Mouse (Mus musculus): ENCODE results near the gene Ccdc107. TPM values are rescaled to one million over a fixed set of nuclear protein-coding genes. Genes with fewer than 3 reads are reported as not detected.
"Not testable (repeated sequence)": the region's sequence is repeated elsewhere in the genome, so short reads cannot be mapped to it uniquely, and the experiment has no call there.

The Ccdc107 gene
- total RNA-seq, 2 experiments from 2014 or later: 31.1 to 32.5 TPM

DNA sequence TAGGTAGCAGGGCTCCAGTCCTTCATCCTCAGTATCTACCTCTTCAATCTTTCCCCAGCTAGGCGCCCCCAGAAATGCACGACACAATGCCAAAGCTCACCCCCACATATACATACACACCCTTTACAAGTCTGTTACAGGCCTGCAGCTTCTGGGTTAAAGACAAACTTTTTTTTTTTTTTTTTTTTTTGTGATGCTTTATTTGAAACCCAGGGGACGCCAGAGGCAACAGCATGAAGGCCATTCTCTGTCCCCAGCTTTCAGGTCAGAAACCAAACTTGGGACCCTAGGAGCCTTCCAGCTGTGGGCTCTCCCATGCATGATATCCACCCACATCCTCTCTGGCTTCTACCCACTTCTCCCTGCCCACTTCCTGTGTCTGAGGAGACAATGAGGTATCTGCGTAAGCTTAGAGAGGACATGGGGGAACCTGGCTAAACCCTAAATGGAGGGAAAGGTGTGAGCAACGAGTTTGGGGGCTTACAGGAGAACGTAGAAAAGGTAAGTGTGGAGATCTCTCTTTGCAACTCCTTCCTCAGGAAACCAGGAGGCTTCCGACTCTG, 10.7 kb upstream of the Ccdc107 start:
- intact Hi-C loops (cut with DNase I): no loop called here
- no peak for DNase-seq (ENCODE audit: extremely low spot score in 1 of 2, low spot score in 2 of 2)

DNA sequence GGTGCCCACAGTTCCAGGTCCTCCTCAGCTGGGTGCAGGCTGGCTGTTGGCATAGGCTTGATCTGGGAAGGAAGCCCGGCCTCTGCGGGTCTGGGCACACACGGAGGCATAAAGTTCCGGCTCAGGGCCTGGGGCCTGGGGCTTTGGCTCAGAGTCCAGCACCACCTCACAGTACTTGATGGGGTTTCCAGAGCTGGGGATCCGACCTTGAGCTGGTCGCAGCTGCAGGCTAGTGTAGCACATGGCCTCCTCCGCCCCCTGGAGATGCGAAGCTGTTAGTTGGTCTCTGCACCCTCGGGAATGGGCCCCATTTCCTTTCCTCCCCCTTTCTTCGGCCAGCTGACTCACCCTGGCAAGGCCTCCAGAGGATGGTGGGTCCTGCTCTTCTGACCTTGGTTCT, 10.1 kb upstream of the Ccdc107 start:
- intact Hi-C loops (cut with DNase I): no loop called here
- no peak for DNase-seq (ENCODE audit: extremely low spot score in 1 of 2, low spot score in 2 of 2)

DNA sequence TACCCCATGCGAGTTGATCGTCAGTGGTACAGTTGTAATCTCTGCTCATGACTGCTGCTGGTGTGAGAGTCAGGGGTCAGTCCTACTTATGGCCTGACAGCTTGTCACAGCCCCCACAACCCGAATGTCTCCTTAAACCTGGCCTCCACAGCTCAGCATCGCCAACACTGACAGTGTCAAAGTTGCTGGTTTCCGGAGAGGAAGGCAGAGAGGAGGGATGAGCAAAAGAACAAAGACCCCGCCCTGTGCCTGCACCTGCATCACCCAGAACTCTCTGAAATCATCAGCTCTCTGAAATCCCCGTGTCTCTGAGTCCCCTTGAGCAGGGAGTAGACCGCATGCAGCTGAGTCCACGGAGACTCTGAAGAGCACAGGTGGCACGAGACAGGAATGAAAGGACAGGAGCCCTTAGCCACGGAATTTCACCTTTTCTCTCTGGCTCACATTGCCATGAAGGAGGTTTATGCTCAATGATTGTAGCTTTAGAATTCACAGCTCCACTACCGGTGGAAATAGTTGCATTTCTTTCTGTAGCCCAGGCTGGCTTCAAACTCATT, 9.1 kb upstream of the Ccdc107 start, which contains the start of gene Sit1:
Sit1 (minus strand) TSS at position 200 of the 557 bp plus-strand sequence.
- intact Hi-C loops (cut with DNase I): no loop called here
- no peak for DNase-seq (ENCODE audit: extremely low spot score in 1 of 2, low spot score in 2 of 2)

DNA sequence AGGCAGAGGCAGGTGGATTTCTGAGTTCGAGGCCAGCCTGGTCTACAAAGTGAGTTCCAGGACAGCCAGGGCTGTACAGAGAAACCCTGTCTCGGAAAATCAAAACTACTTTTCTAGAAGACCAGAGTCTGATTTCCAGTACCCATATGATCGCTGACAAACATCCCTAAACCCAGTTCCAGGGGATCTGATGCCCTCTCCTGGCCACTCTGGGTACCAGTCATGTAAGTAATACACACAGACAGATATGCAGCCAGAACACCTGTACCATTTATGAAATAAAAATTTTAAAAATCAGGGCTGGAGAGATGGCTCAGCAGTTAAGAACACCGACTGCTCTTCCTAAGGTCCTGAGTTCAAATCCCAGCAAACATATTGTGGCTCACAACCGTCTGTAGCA, 7.0 kb upstream of the Ccdc107 start:
- intact Hi-C loops (cut with DNase I): not testable (repeated sequence)

DNA sequence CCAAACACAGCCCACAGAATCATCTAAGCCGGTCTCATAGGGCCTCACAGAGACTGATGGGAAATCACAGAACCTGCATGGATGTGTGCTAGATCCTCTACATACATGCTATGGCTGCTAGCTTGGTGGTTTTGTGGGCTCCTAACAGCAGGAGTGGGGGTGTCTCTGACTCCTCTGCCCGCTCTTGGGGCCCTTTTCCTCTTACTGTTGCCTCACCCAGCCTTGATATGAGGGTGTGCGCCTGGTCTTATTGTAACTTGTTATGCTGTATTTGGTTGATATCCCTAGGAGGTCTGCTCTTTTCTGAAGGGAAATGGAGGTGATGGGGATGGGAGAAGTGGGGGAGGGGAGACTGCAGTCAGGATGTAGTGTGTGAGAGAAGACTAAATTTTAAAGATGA, 3.1 kb upstream of the Ccdc107 start:
- no peak for DNase-seq (ENCODE audit: extremely low spot score in 1 of 2, low spot score in 2 of 2)
- intact Hi-C loops (cut with DNase I): loop anchor here (1.0 to 5.0 kb wide), 3 partner anchors 38 to 69 kb away; no protein-coding TSS in a partner anchor

More for the DNA sequence above, 7.0 kb upstream of the Ccdc107 start:
- DNase-seq (ENCODE audit: extremely low spot score in 1 of 2, low spot score in 2 of 2): not testable (repeated sequence)

DNA sequence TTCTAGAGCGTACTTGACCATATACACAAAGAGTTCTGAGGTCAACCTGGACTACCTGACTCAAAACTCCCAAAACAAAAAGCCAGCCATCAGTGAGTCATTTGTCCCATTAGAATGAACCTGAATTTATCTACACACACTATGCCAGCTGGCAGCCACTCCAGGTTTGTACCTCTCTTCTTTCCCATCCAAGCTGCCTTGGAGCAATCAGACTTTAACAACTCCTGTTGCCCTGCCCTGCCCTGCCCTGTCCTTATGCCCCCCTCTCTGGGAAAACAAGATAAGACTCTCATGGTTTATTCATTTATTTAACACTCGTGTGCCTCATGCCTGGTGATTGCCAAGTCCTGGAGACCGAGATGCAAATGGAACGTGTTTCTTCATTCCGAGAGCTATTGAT, 1.9 kb upstream of the Ccdc107 start:
- intact Hi-C loops (cut with DNase I): loop anchor here (5.0 kb wide), 2 partner anchors 36 to 66 kb away; no protein-coding TSS in a partner anchor
- DNase-seq (ENCODE audit: extremely low spot score in 1 of 2, low spot score in 2 of 2): no peak

DNA sequence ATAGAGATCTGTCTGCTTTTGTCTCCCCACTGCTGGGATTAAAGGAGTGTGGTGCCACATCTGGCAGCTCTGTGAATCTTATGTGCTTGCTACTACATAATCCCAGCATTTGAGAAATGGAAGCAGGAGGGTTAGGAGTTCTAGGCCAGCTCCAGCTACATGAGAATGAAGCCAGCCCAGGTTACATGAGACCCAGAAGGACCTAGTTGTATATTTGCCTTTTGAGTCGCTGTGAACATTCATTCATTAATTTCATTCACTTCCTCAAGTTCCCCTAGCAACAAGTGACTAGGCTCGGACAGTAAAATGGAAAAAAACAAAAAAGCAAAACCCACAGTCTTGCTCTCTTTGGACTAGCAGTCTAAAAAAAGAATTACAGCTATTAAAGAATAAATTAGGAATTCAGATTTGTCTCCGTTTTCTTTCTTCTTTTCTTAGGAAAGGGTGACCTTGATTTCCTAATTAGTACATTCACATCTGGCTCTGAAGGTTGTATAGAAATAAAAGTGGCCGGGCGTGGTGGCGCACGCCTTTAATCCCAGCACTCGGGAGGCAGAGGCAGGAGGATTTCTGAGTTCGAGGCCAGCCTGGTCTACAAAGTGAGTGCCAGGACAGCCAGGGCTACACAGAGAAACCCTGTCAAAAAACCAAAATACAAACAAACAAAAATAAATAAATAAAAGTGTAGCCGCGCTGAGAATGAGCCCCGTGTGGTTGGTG, 439 bp upstream of the Ccdc107 start:
- no peak for DNase-seq (ENCODE audit: extremely low spot score in 1 of 2, low spot score in 2 of 2)
- intact Hi-C loops (cut with DNase I): loop anchor here (5.0 kb wide), 2 partner anchors 35 to 65 kb away; no protein-coding TSS in a partner anchor

DNA sequence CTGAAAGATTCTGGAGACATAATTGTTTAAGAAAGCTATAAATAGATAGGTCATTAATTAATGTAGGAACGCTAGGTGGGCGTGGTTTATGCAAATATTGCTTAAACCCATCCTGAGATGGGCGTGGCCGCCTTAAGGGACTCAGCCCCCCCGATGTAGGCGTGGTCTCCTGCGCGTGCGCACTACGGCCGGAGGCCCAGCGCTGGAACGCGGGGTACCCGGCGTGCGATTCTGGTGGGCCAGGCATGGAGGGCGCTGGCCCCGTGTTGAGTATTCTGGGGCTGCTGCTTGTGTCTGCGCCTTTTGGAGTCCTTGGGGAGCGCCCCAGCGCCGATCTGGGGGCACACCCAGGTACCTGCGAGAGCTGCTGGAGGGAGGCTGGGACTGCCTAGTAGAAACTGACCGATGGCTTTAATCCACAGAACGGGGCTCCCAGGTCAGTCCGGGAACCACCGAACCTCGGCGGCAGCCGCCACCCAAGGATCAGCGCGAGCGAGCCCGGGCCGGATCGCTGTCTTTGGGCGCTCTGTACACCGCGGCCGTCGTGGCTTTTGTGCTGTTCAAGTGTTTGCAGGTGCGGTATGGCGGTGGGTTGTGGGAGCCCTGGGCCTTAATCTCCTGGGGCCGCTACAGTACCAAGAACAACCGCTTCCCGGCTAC, 616 bp downstream of the Ccdc107 start:
- peak; percentile 95 to 96 for DNase-seq (ENCODE audit: extremely low spot score in 1 of 2, low spot score in 2 of 2)
- intact Hi-C loops (cut with DNase I): loop anchor here (5.0 kb wide), 2 partner anchors 34 to 64 kb away; no protein-coding TSS in a partner anchor

DNA sequence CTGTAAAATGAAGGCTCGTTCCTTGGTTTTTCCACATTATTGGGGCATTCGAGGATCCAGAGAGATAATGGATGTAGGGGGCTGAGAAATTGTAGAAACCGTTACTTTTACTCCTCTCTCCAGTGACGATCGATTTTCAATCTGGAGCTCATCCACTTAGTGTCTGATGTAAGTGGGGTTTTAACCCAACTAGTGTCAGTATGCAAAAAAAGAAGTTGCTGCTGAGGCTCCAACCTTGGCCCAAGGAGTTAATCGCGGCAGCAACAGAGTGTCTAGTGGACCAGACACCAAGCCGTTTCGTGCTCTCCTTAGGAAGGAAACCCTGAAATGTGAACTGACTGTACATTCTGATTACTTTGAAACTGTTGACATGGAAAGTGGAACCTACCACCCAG, 1.1 kb downstream of the Ccdc107 start:
- intact Hi-C loops (cut with DNase I): loop anchor here (5.0 kb wide), 2 partner anchors 33 to 63 kb away; no protein-coding TSS in a partner anchor
- no peak for DNase-seq (ENCODE audit: extremely low spot score in 1 of 2, low spot score in 2 of 2)

DNA sequence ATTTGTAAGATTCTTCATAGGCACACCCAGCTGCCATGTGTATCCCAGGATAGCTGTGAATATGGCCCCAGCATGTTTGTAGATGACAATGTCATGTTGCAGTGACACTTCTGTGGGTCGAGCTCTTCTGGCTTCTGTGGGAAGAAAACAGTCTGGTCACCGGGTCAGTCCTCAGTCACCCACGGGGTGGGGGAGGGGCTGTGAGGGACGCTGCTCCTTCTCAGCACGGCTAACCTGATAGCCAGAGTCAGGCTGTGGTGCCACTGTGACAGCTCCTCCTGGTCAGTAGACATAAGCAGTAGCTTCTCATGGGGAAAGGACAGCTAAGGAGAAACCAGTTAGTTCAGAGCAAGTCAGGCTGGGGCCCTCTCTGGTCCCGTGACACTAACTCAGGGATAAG, 3.9 kb downstream of the Ccdc107 start:
- intact Hi-C loops (cut with DNase I): no loop called here
- DNase-seq (ENCODE audit: extremely low spot score in 1 of 2, low spot score in 2 of 2): no peak

DNA sequence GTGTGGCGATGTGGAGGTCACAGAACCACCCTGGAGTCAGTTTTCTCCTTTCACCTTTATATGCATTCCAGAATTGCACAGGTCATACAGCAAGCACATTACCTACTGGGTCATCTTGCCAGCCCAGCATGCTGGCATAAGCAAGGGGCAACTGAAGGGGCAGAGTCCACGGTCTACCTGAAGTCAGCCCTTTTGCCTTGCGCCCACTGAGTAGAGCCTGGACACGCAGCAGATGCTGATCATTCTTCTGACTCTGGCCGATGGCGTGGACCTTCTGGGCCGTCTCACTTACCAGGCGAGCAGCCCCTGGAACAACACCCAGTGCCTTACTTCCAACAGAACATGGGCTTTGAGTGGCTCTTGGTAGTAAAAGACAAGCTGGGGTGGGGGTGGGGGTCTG, 4.7 kb downstream of the Ccdc107 start:
- intact Hi-C loops (cut with DNase I): no loop called here
- no peak for DNase-seq (ENCODE audit: extremely low spot score in 1 of 2, low spot score in 2 of 2)

DNA sequence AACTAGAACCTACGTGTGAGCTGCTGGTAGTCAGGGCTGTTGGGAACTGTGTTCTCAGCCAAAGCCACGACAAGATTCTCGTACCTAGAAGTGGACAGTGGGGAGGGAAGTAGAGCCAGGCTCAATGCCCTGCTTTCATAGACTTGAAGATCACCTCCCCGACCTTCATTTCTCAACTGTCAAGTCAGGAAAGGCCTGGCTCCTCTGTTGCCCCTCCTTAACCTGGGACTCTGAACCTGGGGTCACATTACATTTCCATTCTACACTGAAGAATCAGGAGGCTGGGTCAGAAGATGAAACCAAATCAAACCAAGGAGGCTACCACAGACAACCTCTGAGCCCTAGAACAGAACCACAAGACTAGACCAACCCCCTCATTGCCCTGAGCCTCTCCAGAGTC, 5.2 kb downstream of the Ccdc107 start:
- no peak for DNase-seq (ENCODE audit: extremely low spot score in 1 of 2, low spot score in 2 of 2)
- intact Hi-C loops (cut with DNase I): no loop called here

DNA sequence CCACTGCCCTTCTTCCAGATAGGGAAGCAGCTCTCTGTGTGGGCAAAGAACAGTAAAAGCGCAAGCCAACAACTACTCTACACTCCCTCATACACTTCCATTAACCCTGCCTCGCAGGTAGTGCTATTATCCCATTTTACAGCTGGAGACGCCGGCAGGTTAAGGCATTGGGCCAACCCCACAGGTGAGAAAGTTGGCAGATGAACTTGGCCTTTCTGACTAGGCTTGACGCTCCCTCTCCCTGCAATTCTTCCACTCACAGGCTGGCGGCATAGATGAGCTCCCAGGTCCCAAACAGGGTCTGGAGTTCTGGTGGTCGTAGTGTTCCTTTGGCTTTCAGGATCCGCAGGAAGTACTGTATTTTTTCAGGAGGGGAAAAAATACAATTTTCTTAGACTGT, 6.3 kb downstream of the Ccdc107 start:
- no peak for DNase-seq (ENCODE audit: extremely low spot score in 1 of 2, low spot score in 2 of 2)
- intact Hi-C loops (cut with DNase I): no loop called here

DNA sequence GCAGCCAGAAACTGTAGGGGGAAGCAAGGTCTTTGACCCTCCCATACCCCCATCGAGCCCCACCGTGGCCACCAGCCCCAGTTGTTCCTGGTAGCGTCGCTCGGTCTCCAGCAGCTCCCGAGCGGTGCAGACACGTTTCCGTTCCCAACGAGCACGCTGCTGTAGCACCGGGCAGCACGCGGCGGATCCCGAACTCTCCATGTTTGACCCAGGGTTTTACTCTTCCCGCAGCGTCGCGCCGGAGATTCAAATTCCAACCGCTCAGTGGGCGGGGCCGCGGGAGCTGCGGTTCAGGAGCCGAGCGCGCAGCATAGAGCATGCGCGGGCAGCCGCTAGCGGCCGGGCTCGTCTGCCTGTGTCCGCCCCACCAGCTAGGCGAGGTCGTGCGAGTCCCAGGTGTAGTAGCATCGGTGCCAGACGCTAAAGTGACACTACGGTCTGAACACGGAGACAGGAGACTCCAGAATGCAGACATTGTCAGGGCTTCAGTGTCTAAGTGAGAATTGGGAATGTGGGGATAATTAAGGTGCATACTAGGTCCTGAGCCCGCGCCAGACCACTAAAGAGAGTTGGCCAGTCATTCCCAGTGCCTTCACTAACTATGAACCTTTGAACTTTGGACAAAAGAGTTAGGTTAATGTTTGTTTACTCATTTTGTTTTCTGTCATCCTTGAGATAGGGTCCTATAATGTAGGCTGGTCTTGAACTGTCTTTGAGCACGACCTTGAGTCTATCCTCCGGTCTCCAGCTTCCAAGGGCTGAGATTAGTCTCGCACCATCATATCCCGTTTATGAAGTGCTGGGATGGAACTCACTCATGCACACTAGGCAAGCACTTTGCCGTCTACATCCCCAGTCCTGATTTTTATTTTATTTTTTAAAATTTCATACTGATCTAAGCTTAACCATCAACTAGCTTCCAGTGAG, 7.0 kb downstream of the Ccdc107 start, which contains the start of gene Arhgef39:
Arhgef39 (minus strand) TSS at position 289 of the 927 bp plus-strand sequence.
- intact Hi-C loops (cut with DNase I): no loop called here
- DNase-seq (ENCODE audit: extremely low spot score in 1 of 2, low spot score in 2 of 2): peak; percentile 59 to 91

DNA sequence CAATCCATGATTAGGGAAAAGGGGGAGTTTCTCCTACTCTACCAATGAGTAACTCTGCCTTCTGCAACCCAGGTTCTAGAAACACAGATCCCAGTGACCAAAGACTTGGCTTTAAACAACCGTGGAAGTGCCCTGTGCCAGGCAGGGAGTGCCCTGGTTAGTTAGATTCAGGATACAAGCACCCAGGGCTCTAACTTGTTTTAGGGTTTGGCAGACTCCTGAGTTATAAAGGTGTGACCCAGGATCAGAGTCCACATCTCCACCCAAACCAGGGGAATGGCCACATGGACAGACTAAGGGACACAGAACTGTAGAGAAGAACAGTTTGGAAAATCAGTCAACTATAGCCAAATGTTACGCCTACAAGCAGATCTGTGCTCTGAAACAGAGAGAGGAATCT, 10.3 kb downstream of the Ccdc107 start:
- no peak for DNase-seq (ENCODE audit: extremely low spot score in 1 of 2, low spot score in 2 of 2)
- intact Hi-C loops (cut with DNase I): no loop called here

DNA sequence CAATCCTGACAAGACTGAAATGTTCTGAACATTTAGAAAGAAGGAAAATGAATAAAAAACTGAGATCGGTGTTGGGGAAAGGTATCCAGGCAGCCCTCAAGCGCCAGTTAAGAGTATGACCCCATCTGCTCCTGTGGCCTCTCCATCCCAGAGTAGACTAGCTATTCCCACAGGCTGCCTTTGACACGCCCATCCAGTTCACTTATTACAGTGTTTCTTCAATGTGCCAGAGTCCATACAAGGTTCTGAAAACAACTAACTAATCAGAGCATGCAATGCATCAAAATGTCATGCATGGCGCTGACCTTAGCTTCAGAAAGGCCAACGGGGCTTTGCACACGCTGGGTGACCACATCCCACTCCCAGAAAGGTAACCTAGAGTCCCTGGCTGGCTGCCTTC, 10.8 kb downstream of the Ccdc107 start:
- DNase-seq (ENCODE audit: extremely low spot score in 1 of 2, low spot score in 2 of 2): no peak
- intact Hi-C loops (cut with DNase I): no loop called here

DNA sequence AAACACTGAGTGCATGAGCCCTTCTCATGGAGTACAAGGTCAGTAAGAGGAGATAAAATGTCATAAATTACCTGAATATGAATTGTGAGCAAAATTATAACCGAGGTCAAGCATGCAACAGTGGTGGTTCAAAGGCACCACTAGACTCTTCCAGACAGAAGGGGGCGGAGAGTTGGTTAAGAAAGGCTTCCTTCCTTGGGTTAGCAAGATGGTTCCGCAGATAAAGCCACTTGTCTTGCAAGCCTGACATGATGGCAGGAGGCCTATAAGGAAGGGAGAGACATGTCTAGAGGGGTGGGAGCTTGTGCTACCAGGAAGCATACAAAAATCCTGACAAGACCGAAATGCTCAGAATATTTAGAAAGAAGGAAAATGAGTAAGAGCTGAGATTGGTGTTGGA, 11.6 kb downstream of the Ccdc107 start:
- DNase-seq (ENCODE audit: extremely low spot score in 1 of 2, low spot score in 2 of 2): no peak
- intact Hi-C loops (cut with DNase I): no loop called here

DNA sequence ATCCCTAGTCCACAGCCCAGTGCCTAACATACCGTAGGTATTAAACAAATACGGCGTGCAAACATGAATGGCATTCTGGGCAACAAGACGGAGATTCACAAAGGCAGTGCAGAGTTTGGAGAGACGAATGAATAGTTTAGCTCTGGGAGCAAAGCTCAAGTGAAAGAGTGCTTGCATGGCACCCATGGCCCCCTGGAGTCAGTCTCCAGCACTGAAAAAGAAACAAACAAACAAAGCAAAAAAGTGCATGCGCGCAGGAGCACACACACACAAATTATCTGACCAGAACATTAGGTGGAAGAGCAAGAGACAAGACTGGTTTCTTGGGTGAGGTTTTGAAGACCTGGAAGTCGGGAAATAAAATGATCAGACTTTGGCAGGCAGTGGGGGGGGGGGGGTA, 13.4 kb downstream of the Ccdc107 start:
- no peak for DNase-seq (ENCODE audit: extremely low spot score in 1 of 2, low spot score in 2 of 2)
- intact Hi-C loops (cut with DNase I): no loop called here
